Mouse (Mus musculus): ENCODE measurements around the gene Rnf157. TPM values are rescaled to one million over a fixed set of nuclear protein-coding genes. Genes with fewer than 3 reads are reported as not detected.
A peak's percentile ranks its signal among the peaks of the same experiment; 100 is the strongest.

Rnf157 gene
- polyA plus RNA-seq, 1 experiment from 2014 or later, result 16.4 TPM

GRCm38 (mm10) chr11:116292401-116292800 lies 120.4 kb downstream of the Rnf157 start:
- Histone ChIP-seq H3K9ac (no peak overlapping the region), H3K27me3 (replicated peaks) (no peaks in the 10 kb centered on the region), H3K4me3 (replicated peaks) (no peak overlapping the region), H3K4me2 (replicated peaks) (no peak overlapping the region), H3K36me3 (peaks cover 28% of the 10 kb centered on the region), H3K4me1 (replicated peaks) (peaks cover 27% of the 10 kb centered on the region), H3K27ac (no peak overlapping the region), H3K9me3 (no peaks in the 10 kb centered on the region)
- WGBS, result 89% methylated on average over 13 of the region's 13 CpGs
- ATAC-seq, result no peak

GRCm38 (mm10) chr11:116290556-116290955 lies 122.3 kb downstream of the Rnf157 start:
- Histone ChIP-seq H3K9ac (no peak overlapping the region), H3K27me3 (replicated peaks) (no peaks in the 10 kb centered on the region), H3K27ac (peak overlapping the region; percentile 73), H3K4me2 (replicated peaks) (no peak overlapping the region), H3K9me3 (no peaks in the 10 kb centered on the region), H3K36me3 (peaks cover 27% of the 10 kb centered on the region), H3K4me1 (replicated peaks) (peaks cover 32% of the 10 kb centered on the region), H3K4me3 (replicated peaks) (no peak overlapping the region)
- WGBS, result 56% methylated on average over 8 of the region's 8 CpGs
- ATAC-seq, result no peak

DNA sequence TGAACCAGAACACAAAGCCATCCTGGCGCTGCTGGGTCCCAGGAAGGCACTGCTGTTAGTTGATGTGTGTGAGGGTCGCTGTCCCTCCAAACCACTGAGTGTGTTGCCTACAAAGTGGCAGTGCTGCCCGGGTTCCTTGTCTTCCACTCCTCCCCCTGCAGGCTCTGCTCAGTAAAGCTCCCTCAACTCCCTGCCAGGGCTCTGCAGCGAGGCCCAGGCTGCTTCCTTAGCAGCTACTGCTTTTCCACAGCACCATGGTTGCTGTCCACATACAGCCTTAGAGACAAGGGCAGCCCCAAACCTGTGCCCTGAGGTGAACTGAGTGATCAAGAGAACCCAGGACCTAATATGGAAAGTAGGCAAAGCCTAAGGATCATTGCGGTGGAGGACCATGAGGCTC lies 125.5 kb downstream of the Rnf157 start:
- peaks cover 14% of the 10 kb centered on the region for H3K36me3 ChIP-seq
- H3K27me3 ChIP-seq (replicated peaks), result peaks cover 24% of the 10 kb centered on the region
- no peak overlapping the region for H3K9ac ChIP-seq
- H3K27ac ChIP-seq, result no peak overlapping the region
- H3K4me3 ChIP-seq (replicated peaks), result no peak overlapping the region
- no peaks in the 10 kb centered on the region for H3K9me3 ChIP-seq
- H3K4me2 ChIP-seq (replicated peaks), result no peak overlapping the region
- no peak for ATAC-seq
- WGBS, result 81% methylated on average over 5 of the region's 5 CpGs
- H3K4me1 ChIP-seq (replicated peaks), result peaks cover 29% of the 10 kb centered on the region

Other genes with a start within 250 kb of the Rnf157 start
- gene Fbf1, start 244.9 kb downstream of the Rnf157 start, polyA plus RNA-seq (2015; fragmentation: Nextera tagmentation; extraction: Ambion mirVana), result 20.8 and 22.0 TPM in 2 replicates
- 98.0 and 100 TPM in 2 replicates for gene Ten1, start 214.2 kb downstream of the Rnf157 start, polyA plus RNA-seq (2015; fragmentation: Nextera tagmentation; extraction: Ambion mirVana)
- gene Acox1, start 214.0 kb downstream of the Rnf157 start, polyA plus RNA-seq (2015; fragmentation: Nextera tagmentation; extraction: Ambion mirVana), result 56.9 and 59.4 TPM in 2 replicates
- 3.3 and 3.4 TPM in 2 replicates for gene Evpl, start 175.0 kb downstream of the Rnf157 start, polyA plus RNA-seq (2015; fragmentation: Nextera tagmentation; extraction: Ambion mirVana)
- 95.2 and 96.7 TPM in 2 replicates for gene Srp68, start 138.8 kb downstream of the Rnf157 start, polyA plus RNA-seq (2015; fragmentation: Nextera tagmentation; extraction: Ambion mirVana)
- 0.19 and 0.21 TPM in 2 replicates for gene Galr2, start 132.1 kb downstream of the Rnf157 start, polyA plus RNA-seq (2015; fragmentation: Nextera tagmentation; extraction: Ambion mirVana)
- gene Exoc7, start 105.8 kb downstream of the Rnf157 start, polyA plus RNA-seq (2015; fragmentation: Nextera tagmentation; extraction: Ambion mirVana), result 52.1 and 52.5 TPM in 2 replicates
- gene Foxj1, start 77.6 kb downstream of the Rnf157 start, polyA plus RNA-seq (2015; fragmentation: Nextera tagmentation; extraction: Ambion mirVana), result 0.66 and 0.77 TPM in 2 replicates
- gene Ubald2, start 21.1 kb upstream of the Rnf157 start, polyA plus RNA-seq (2015; fragmentation: Nextera tagmentation; extraction: Ambion mirVana), result 48.8 and 50.7 TPM in 2 replicates
- gene Qrich2, start 53.2 kb upstream of the Rnf157 start, polyA plus RNA-seq (2015; fragmentation: Nextera tagmentation; extraction: Ambion mirVana), result 0.30 TPM in 1 of 2 replicates, not detected in the other
- 210 and 225 TPM in 2 replicates for gene Prpsap1, start 81.2 kb upstream of the Rnf157 start, polyA plus RNA-seq (2015; fragmentation: Nextera tagmentation; extraction: Ambion mirVana)
- gene Sphk1, start 117.9 kb upstream of the Rnf157 start, polyA plus RNA-seq (2015; fragmentation: Nextera tagmentation; extraction: Ambion mirVana), result 5.4 and 6.4 TPM in 2 replicates
- gene Ube2o, start 168.4 kb upstream of the Rnf157 start, polyA plus RNA-seq (2015; fragmentation: Nextera tagmentation; extraction: Ambion mirVana), result 8.4 and 8.8 TPM in 2 replicates
- gene Aanat, start 173.4 kb upstream of the Rnf157 start, polyA plus RNA-seq (2015; fragmentation: Nextera tagmentation; extraction: Ambion mirVana), result not detected in 2 replicates
- gene Rhbdf2, start 214.0 kb upstream of the Rnf157 start, polyA plus RNA-seq (2015; fragmentation: Nextera tagmentation; extraction: Ambion mirVana), result 8.4 and 8.9 TPM in 2 replicates
- 1.0 and 1.3 TPM in 2 replicates for gene Prcd, start 240.5 kb upstream of the Rnf157 start, polyA plus RNA-seq (2015; fragmentation: Nextera tagmentation; extraction: Ambion mirVana)
- 12.5 and 12.9 TPM in 2 replicates for gene Cygb, start 241.3 kb upstream of the Rnf157 start, polyA plus RNA-seq (2015; fragmentation: Nextera tagmentation; extraction: Ambion mirVana)